Mouse (Mus musculus): Measurements from ENCODE around the gene Chil4.
"Not testable (repeated sequence)": the region's sequence is repeated elsewhere in the genome, so short reads cannot be mapped to it uniquely, and the experiment has no call there.

Chil4 gene

GRCm38 (mm10) chr3:106219407-106219806 is at the start of gene Chil4:
TSS of gene Chil4 (minus strand) at chr3:106219507.
- in situ Hi-C loops (cut with MboI, MseI) = loop anchor here (5.0 kb wide), 2 partner anchors 52 to 227 kb away; partner anchors contain the start of gene Chil3

DNA sequence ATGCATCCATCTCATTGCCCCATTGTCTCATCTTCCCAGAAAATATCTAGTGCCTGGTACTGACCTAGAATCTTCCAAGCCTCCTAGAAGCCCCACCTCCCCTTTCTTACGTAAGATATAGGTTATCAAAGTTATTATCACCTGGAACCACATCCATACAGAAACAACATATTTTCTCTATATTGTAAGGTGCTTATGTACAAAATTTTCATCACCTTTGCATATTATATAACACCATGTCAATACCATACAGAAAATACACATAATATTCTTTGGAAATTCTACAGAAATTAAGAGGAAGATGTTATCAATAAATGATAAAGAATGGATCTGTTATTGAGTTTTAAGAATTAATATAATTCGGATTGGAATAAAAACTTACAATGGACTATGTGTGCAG is 46.5 kb upstream of the Chil4 start:
- in situ Hi-C loops (cut with MboI, MseI) = loop anchor here (10.0 kb wide), 1 partner anchor 1981 kb away; no protein-coding TSS in a partner anchor

DNA sequence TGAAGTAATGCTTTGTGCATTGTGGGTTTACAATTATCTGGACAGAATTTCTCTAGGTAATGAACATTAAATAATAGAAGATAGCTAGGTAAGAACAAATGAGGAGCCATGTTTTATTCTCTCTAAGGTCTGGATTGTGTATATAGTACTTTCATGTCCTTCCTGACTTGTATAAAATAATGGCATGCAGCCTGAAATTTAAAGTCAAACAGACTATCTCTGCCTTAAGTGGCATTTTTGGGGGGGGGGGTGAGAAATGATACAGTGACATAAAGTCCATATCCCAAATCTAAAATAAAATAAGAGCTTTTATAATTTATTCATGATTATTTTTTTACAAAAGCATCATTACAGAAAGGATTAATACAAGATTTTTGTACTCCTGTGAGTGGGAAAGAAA is 45.5 kb upstream of the Chil4 start:
- in situ Hi-C loops (cut with MboI, MseI) = loop anchor here (10.0 kb wide), 1 partner anchor 1980 kb away; no protein-coding TSS in a partner anchor

DNA sequence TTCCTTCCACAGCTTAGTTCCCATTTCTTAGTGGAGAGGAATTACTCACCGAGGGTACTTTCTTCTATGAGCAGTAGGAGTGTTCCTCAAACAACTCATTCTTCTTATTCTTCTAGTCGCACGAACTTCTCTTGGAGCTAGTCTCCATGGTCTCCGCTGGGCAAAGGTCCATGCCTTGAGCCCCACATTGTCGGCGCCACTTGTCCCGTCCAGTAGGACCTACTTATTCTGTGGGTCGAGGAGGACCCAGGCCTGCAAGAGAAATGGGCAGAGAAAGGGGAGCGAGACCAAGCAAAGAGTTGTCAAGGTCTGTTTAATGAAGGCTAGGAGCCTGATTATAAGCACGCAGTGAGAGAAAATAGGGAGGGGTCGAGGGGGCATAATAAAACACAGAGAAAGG is 37.8 kb upstream of the Chil4 start:
- in situ Hi-C loops (cut with MboI, MseI) = not testable (repeated sequence)

- in situ Hi-C loops (cut with MboI, MseI) = no loop called here
Measured at GRCm38 (mm10) chr3:106252719-106253118, 33.4 kb upstream of the Chil4 start.

- in situ Hi-C loops (cut with MboI, MseI) = not testable (repeated sequence)
Measured at GRCm38 (mm10) chr3:106250763-106251399, 31.6 kb upstream of the Chil4 start.

- in situ Hi-C loops (cut with MboI, MseI) = not testable (repeated sequence)
Measured at GRCm38 (mm10) chr3:106247369-106247768, 28.1 kb upstream of the Chil4 start.

DNA sequence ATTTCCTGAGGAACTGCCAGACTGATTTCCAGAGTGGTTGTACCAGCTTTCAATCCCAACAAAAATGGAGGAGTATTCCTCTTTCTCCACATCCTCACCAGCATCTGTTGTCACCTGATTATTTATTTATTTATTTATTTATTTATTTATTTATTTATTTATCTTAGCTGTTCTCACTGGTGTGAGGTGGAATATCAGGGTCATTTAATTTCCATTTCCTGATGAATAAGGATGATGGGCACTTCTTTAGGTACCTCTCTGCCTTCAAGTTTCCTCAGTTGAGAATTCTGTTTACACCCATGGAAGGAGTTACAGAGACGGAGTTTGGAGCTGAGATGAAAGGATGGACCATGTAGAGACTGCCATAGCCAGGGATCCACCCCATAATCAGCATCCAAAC is 20.9 kb upstream of the Chil4 start:
- in situ Hi-C loops (cut with MboI, MseI) = not testable (repeated sequence)

- in situ Hi-C loops (cut with MboI, MseI) = loop anchor here (5.0 kb wide), 1 partner anchor 63 kb away; no protein-coding TSS in a partner anchor
Measured at GRCm38 (mm10) chr3:106239196-106239791, 20.0 kb upstream of the Chil4 start.

- in situ Hi-C loops (cut with MboI, MseI) = not testable (repeated sequence)
Measured at GRCm38 (mm10) chr3:106223391-106223790, 4.1 kb upstream of the Chil4 start.

DNA sequence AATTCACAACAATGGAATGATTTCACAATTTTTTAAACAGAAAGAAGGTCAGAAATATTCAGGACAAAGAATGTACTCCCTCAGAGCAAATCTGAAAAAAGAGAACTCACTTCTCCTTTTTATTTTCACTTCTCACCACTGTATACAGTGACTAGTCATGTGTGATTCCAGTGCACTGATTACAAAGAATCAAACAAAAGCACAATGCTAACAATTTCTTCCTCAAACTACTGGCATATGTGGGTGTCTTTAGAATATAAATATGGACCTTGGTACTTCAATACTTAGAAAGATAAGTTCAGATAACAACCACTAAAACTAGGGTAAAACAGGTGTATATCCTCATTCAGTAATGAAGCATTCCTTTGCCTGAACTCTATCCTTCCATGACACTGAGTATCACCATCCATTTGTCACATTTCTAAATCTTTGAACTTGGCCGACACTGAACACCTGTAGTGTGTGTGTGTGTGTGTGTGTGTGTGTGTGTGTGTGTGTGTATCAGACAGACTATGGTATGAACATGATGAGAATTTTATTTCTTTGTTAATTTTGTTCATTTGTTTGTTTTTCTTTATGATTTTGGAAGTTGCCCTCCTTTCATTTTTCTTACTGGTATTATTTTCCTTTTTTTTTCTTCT is 2.4 kb upstream of the Chil4 start:
- in situ Hi-C loops (cut with MboI, MseI) = no loop called here

DNA sequence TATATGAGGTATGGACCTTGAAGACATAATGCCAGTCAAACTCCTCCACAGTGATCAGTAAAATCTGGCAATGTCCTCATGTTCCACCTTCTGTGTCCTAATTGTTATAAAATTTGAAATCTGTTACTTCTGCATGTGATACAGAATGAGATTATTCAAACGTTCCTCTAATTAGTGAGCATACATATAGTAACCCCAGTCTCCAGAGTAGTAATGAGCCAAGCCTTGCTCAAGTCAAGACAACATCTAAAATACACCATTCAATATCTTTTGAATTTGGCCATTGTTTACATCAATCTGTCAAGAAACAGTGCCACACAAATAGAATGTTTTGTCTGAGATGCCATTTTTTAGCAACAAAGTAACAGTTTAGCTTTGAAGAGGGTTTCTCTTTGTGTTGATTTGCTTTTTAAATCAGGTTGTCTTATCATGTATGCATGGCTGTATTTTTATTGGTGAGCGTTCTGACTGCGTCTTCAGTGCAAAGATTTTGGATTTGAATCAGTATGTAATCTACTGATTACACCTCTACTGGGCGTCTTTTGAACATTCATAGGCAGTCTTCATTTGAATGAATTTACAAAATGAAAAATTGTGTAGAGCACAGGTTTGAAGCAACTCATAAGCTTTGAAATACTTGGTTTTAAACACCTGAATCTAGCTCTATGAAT is 888 bp downstream of the Chil4 start:
- in situ Hi-C loops (cut with MboI, MseI) = loop anchor here (5.0 kb wide), 2 partner anchors 51 to 226 kb away; partner anchors contain the start of gene Chil3

DNA sequence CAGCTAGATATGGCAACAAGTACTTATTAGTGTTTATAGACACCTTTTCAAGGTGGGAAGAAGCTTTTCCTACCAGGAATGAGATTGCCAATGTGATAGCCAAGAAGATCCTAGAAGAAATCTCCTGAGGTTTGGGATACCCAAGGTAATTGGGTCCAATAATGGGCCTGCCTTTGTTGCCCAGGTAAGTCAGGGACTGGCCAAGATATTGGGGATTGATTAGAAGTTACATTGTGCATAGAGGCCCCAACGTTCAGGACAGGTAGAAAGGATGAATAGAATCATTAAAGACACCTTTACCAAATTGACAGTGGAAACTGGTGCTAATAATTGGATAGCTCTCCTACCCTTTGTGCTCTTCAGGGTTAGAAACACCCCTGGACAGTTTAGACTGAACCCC is 21.3 kb downstream of the Chil4 start:
- in situ Hi-C loops (cut with MboI, MseI) = not testable (repeated sequence)

DNA sequence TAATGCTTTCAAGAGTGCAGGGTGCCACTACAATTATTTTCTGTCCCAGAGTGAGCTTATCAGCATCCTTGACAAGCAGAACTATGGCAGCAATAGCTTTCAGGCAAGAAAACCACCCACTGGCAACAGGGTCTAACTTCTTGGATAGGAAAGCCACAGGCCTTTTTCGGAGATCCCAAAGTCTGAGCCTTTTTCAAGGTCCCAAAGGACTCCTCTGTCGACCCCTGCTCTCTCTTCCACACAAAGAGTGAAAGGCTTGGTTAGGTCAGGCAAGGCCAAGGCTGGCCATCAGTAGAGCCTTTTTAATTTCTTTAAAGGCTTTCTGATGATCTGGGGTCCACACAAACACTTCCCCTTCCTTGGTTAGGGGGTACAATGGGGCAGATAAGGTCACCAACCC is 22.1 kb downstream of the Chil4 start:
- in situ Hi-C loops (cut with MboI, MseI) = not testable (repeated sequence)

GRCm38 (mm10) chr3:106196276-106196675 is 23.0 kb downstream of the Chil4 start:
- in situ Hi-C loops (cut with MboI, MseI) = no loop called here

DNA sequence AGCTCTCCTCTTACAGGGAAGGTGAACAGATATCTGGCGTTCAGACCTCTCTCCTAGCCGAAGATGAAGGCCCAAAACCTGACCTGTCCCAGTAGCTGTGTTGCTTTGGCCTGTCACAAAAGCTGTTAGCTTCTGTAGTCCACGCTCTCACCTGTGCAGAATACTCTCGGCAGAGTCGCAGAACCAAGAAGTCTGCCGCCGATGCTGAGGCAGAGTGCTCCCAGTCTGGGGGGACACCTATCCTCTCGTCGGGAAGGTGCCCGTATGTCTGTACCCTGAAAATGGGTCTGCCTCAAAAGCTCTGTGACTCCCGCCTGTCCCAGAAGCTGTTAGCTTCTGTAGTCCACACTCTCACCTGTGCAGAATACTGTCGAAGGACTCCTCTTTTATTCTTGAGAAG is 23.8 kb downstream of the Chil4 start:
- in situ Hi-C loops (cut with MboI, MseI) = no loop called here

DNA sequence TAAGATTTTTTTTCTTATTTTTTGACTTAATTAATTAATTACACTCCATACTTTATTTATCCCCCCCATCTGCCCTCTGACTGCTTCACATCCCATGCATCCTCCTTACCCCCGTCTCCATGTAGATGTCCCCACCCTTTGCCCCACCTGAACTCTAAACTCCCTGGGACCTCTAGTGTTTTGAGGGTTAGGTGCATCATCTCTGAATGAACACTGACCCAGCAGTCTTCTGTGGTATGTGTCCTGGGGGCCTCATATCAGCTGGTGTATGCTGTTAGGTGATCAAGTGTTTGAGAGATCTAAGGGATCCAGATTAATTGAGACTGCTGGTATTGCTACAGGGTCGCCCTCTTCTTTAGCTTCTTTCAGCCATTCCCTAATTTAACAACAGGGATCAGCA is 31.3 kb downstream of the Chil4 start:
- in situ Hi-C loops (cut with MboI, MseI) = no loop called here

- in situ Hi-C loops (cut with MboI, MseI) = no loop called here
Measured at GRCm38 (mm10) chr3:106177509-106178189, 41.7 kb downstream of the Chil4 start.

DNA sequence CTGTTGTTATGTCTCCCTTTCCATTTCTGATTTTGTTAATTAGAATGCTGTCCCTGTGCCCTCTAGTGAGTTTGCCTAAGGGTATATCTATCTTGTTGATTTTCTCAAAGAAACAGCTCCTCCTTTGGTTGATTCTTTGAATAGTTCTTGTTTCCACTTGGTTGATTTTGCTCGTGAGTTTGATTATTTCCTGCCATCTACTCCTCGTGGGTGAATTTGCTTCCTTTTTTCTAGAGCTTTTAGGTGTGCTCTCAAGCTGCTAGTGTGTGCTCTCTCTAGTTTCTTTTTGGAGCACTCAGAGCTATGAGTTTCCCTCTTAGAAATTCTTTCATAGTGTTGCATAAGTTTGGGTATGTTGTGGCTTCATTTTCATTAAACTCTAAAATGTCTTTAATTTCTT is 44.3 kb downstream of the Chil4 start:
- in situ Hi-C loops (cut with MboI, MseI) = not testable (repeated sequence)

DNA sequence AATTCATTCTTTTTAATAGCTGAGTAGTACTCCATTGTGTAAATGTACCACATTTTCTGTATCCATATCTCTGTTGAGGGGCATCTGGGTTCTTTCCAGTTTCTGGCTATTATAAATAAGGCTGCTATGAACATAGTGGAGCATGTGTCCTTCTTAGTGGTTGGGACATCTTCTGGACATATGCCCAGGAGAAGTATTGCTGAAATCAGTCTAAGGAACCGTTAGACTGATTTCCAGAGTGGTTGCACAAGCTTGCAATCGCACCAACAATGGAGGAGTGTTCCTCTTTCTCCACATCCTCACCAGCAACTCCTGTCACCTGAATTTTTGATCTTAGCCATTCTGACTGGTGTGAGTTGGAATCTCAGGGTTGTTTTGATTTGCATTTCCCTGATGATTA is 46.8 kb downstream of the Chil4 start:
- in situ Hi-C loops (cut with MboI, MseI) = not testable (repeated sequence)

DNA sequence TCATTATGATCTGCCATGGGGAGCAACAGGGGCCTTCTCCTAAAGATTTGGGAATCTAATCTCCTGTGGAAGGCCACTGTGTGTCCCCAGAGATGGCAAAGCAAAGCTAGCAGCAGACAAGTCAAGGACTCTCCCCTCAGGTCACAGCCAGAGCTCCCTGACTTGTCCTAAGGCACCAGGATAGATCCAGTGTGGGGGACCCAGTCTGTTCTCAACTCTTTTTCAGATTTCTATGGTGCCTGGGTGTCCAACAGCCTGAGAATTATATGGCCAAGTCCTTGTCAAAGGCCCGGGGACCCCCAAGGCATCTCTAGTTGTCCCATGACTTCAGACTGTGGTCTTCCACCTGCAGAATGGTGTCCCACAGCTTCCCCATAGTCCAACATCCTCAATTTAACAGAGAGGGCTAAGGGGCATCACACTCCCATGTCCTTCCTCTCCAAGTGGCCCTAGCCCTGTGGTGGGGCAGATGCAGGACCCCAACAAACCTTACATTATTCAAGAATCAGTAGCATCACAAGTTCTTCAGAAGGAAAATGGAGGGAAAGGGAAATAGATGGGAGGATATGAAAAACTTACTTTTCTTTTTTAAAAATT is 48.1 kb downstream of the Chil4 start:
- in situ Hi-C loops (cut with MboI, MseI) = no loop called here

Measured in regulatory T cell (primary cell).